Mouse (Mus musculus) spleen, adult 2 months (tissue): Measurements from ENCODE around the gene Kazald1.

Experiments
- CTCF ChIP-seq: fragments of 200-500 bp; IDR thresholded peaks from 2 replicates; pipeline ENCODE4 v1.5.1; 2011; ENCODE audit warnings: mild to moderate bottlenecking, inconsistent platforms; ENCODE audit not compliant: insufficient read depth, insufficient read length, insufficient replicate concordance; ENCODE audit errors: extremely low read depth
- POLR2A ChIP-seq: fragments of 200-500 bp; IDR thresholded peaks from 2 replicates; pipeline ENCODE4 v1.6.1; 2011; ENCODE audit warnings: low read depth, low read length, inconsistent platforms

GRCm38 (mm10) chr19:45081279-45081678 lies 6.2 kb downstream of the Kazald1 start:
- TF ChIP-seq CTCF (peak; percentile 87; the same call in 1 of the 2 replicates), POLR2A (no peak)
